Mouse (Mus musculus): ENCODE results near the gene Apod. TPM values are rescaled to one million over a fixed set of nuclear protein-coding genes. Genes with fewer than 3 reads are reported as not detected.

Gene Apod
- polyA plus RNA-seq, 1 experiment from 2014 or later, result 0.53 TPM

DNA sequence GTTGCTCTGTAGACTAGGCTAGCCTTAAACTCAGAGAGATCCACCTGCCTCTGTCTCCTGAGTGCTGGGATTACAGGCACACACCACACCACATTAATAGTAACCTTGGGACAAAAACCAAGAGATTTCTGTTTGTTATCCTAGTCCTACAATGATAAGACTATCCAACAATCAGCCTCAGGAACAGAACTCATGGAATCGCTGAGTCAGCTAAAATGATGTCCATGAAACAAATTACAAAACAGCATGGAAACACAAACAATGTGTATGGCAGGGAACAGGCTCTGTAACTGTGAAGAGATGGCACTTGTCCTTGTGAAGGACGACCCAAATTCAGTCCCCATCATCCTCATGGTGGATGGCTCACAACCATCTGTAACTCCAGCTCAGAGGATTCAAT lies 47.9 kb downstream of the Apod start:
- H3K36me3 ChIP-seq (ENCODE audit: control insufficient read depth, insufficient read depth, low read length), result peaks cover 32% of the 10 kb centered on the region
- H3K9ac ChIP-seq (ENCODE audit: low read length), result no peak overlapping the region
- H3K4me2 ChIP-seq (ENCODE audit: low read length), result no peak overlapping the region
- ATAC-seq (ENCODE audit: insufficient number of reproducible peaks, insufficient read depth, low FRiP score, low read depth), result no peak
- no peak overlapping the region for H3K4me3 ChIP-seq (ENCODE audit: control insufficient read depth in 1 of 2, insufficient read depth in 1 of 2, low read depth in 1 of 2, low read length in 2 of 2)
- WGBS, result 89% methylated on average over 2 of the region's 2 CpGs
- H3K4me1 ChIP-seq (ENCODE audit: control insufficient read depth in 2 of 2, insufficient read depth in 2 of 2, low read length in 2 of 2), result no peaks in the 10 kb centered on the region; a peak in 1 of 4 replicates
- no peak overlapping the region for H3K27ac ChIP-seq (replicated peaks in 1 of 2; ENCODE audit: control insufficient read depth in 1 of 2, insufficient read depth in 1 of 2, low read depth in 2 of 2, low read length in 2 of 2)
- no peaks in the 10 kb centered on the region for H3K27me3 ChIP-seq (ENCODE audit: control insufficient read depth, insufficient read depth, low read length)
- H3K9me3 ChIP-seq (ENCODE audit: control insufficient read depth, low read length), result no peaks in the 10 kb centered on the region

DNA sequence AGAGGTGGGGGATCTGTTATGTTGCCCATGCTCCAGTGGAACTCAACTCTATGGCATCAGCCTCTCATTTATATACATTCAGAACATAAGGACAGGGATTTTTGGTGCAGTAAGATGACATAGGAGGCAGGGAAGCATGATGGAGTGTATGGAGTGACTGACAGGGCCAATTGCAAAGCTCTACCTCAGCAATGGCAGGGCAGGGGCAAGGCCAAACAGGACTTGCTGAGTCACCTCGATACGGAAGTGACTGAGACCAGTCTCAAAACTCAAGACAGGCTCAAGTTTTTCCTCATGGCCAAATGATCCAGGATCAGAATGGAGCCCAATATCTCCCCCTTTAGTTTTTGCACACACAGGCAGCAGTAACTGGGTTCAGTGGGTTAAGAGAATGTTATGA lies 58.5 kb downstream of the Apod start:
- Histone ChIP-seq H3K27ac (replicated peaks in 1 of 2; ENCODE audit: control insufficient read depth in 1 of 2, insufficient read depth in 1 of 2, low read depth in 2 of 2, low read length in 2 of 2) (no peak overlapping the region), H3K27me3 (ENCODE audit: control insufficient read depth, insufficient read depth, low read length) (no peaks in the 10 kb centered on the region), H3K9ac (ENCODE audit: low read length) (no peak overlapping the region), H3K4me2 (ENCODE audit: low read length) (no peak overlapping the region), H3K4me1 (ENCODE audit: control insufficient read depth in 2 of 2, insufficient read depth in 2 of 2, low read length in 2 of 2) (no peaks in the 10 kb centered on the region), H3K36me3 (ENCODE audit: control insufficient read depth, insufficient read depth, low read length) (peaks cover 77% of the 10 kb centered on the region), H3K9me3 (ENCODE audit: control insufficient read depth, low read length) (no peaks in the 10 kb centered on the region), H3K4me3 (ENCODE audit: control insufficient read depth in 1 of 2, insufficient read depth in 1 of 2, low read depth in 1 of 2, low read length in 2 of 2) (no peak overlapping the region)
- ATAC-seq (ENCODE audit: insufficient number of reproducible peaks, insufficient read depth, low FRiP score, low read depth), result no peak
- WGBS, result 90% methylated on average over 2 of the region's 2 CpGs

GRCm38 (mm10) chr16:31255685-31256084 lies 58.9 kb downstream of the Apod start:
- Histone ChIP-seq H3K27me3 (ENCODE audit: control insufficient read depth, insufficient read depth, low read length) (no peaks in the 10 kb centered on the region), H3K36me3 (ENCODE audit: control insufficient read depth, insufficient read depth, low read length) (peaks cover 73% of the 10 kb centered on the region), H3K27ac (replicated peaks in 1 of 2; ENCODE audit: control insufficient read depth in 1 of 2, insufficient read depth in 1 of 2, low read depth in 2 of 2, low read length in 2 of 2) (no peak overlapping the region), H3K4me1 (ENCODE audit: control insufficient read depth in 2 of 2, insufficient read depth in 2 of 2, low read length in 2 of 2) (no peaks in the 10 kb centered on the region), H3K4me2 (ENCODE audit: low read length) (no peak overlapping the region), H3K9ac (ENCODE audit: low read length) (no peak overlapping the region), H3K9me3 (ENCODE audit: control insufficient read depth, low read length) (no peaks in the 10 kb centered on the region), H3K4me3 (ENCODE audit: control insufficient read depth in 1 of 2, insufficient read depth in 1 of 2, low read depth in 1 of 2, low read length in 2 of 2) (no peak overlapping the region)
- 83% methylated on average over 3 of the region's 3 CpGs for WGBS
- ATAC-seq (ENCODE audit: insufficient number of reproducible peaks, insufficient read depth, low FRiP score, low read depth), result no peak

- no peak overlapping the region for H3K4me3 ChIP-seq (ENCODE audit: control insufficient read depth in 1 of 2, insufficient read depth in 1 of 2, low read depth in 1 of 2, low read length in 2 of 2)
- H3K9me3 ChIP-seq (ENCODE audit: control insufficient read depth, low read length), result no peaks in the 10 kb centered on the region
- no peak overlapping the region for H3K4me2 ChIP-seq (ENCODE audit: low read length)
- H3K4me1 ChIP-seq (ENCODE audit: control insufficient read depth in 2 of 2, insufficient read depth in 2 of 2, low read length in 2 of 2), result no peaks in the 10 kb centered on the region
- no peak for ATAC-seq (ENCODE audit: insufficient number of reproducible peaks, insufficient read depth, low FRiP score, low read depth)
- H3K27ac ChIP-seq (replicated peaks in 1 of 2; ENCODE audit: control insufficient read depth in 1 of 2, insufficient read depth in 1 of 2, low read depth in 2 of 2, low read length in 2 of 2), result no peak overlapping the region
- H3K27me3 ChIP-seq (ENCODE audit: control insufficient read depth, insufficient read depth, low read length), result no peaks in the 10 kb centered on the region
- 91% methylated on average over 3 of the region's 3 CpGs for WGBS
- peaks cover 12% of the 10 kb centered on the region for H3K36me3 ChIP-seq (ENCODE audit: control insufficient read depth, insufficient read depth, low read length)
- no peak overlapping the region for H3K9ac ChIP-seq (ENCODE audit: low read length)
These were observed 65.2 kb downstream of the Apod start for GRCm38 (mm10) chr16:31249401-31249800.

GRCm38 (mm10) chr16:31248717-31249116 lies 65.9 kb downstream of the Apod start:
- no peak for ATAC-seq (ENCODE audit: insufficient number of reproducible peaks, insufficient read depth, low FRiP score, low read depth)
- Histone ChIP-seq H3K4me1 (ENCODE audit: control insufficient read depth in 2 of 2, insufficient read depth in 2 of 2, low read length in 2 of 2) (no peaks in the 10 kb centered on the region), H3K4me2 (ENCODE audit: low read length) (no peak overlapping the region), H3K27me3 (ENCODE audit: control insufficient read depth, insufficient read depth, low read length) (no peaks in the 10 kb centered on the region), H3K9ac (ENCODE audit: low read length) (no peak overlapping the region), H3K36me3 (ENCODE audit: control insufficient read depth, insufficient read depth, low read length) (peaks cover 11% of the 10 kb centered on the region), H3K27ac (replicated peaks in 1 of 2; ENCODE audit: control insufficient read depth in 1 of 2, insufficient read depth in 1 of 2, low read depth in 2 of 2, low read length in 2 of 2) (no peak overlapping the region), H3K4me3 (ENCODE audit: control insufficient read depth in 1 of 2, insufficient read depth in 1 of 2, low read depth in 1 of 2, low read length in 2 of 2) (no peak overlapping the region), H3K9me3 (ENCODE audit: control insufficient read depth, low read length) (no peaks in the 10 kb centered on the region)
- 88% methylated on average over 13 of the region's 13 CpGs for WGBS

- no peak overlapping the region for H3K4me3 ChIP-seq (ENCODE audit: control insufficient read depth in 1 of 2, insufficient read depth in 1 of 2, low read depth in 1 of 2, low read length in 2 of 2)
- ATAC-seq (ENCODE audit: insufficient number of reproducible peaks, insufficient read depth, low FRiP score, low read depth), result no peak
- H3K27ac ChIP-seq (replicated peaks in 1 of 2; ENCODE audit: control insufficient read depth in 1 of 2, insufficient read depth in 1 of 2, low read depth in 2 of 2, low read length in 2 of 2), result no peak overlapping the region
- WGBS, result 63% methylated on average over 7 of the region's 7 CpGs
- H3K4me2 ChIP-seq (ENCODE audit: low read length), result no peak overlapping the region
- H3K27me3 ChIP-seq (ENCODE audit: control insufficient read depth, insufficient read depth, low read length), result no peaks in the 10 kb centered on the region; the same call in 1 of the 2 replicates
- no peaks in the 10 kb centered on the region for H3K4me1 ChIP-seq (ENCODE audit: control insufficient read depth in 2 of 2, insufficient read depth in 2 of 2, low read length in 2 of 2)
- H3K36me3 ChIP-seq (ENCODE audit: control insufficient read depth, insufficient read depth, low read length), result peaks cover 6% of the 10 kb centered on the region
- no peak overlapping the region for H3K9ac ChIP-seq (ENCODE audit: low read length)
- H3K9me3 ChIP-seq (ENCODE audit: control insufficient read depth, low read length), result no peaks in the 10 kb centered on the region
These were observed 67.2 kb downstream of the Apod start for GRCm38 (mm10) chr16:31247442-31247841.

Small RNA genes lying within 50 kb of the gene (microRNA-seq; reads per million reads assigned to microRNA genes)
- not detected for gene Gm27415

Other genes starting within 250 kb of the Apod start
- 10.6 and 12.2 TPM in 2 replicates for gene Xxylt1, start 233.4 kb downstream of the Apod start, polyA plus RNA-seq (2014; fragmentation: Nextera tagmentation; extraction: Ambion mirVana)
- gene Acap2, start 113.6 kb downstream of the Apod start, polyA plus RNA-seq (2014; fragmentation: Nextera tagmentation; extraction: Ambion mirVana), result 14.9 and 15.0 TPM in 2 replicates
- 104 and 105 TPM in 2 replicates for gene Ppp1r2, start 39.5 kb downstream of the Apod start, polyA plus RNA-seq (2014; fragmentation: Nextera tagmentation; extraction: Ambion mirVana)
- 7.7 and 9.0 TPM in 2 replicates for gene Bdh1, start 107.5 kb upstream of the Apod start, polyA plus RNA-seq (2014; fragmentation: Nextera tagmentation; extraction: Ambion mirVana)